Mouse (Mus musculus) MEL (cell line): ENCODE data around the gene Ifna2. TPM values are rescaled to one million over a fixed set of nuclear protein-coding genes. Genes with fewer than 3 reads are reported as not detected.

Experiments used
- DNase-seq: peaks from one replicate; pipeline ENCODE4 v3.0.0; 2011; ENCODE audit warnings: low read depth, low spot score
- H3K27ac ChIP-seq: 2 replicates; pipeline ENCODE4 v1.5.1; 2012; ENCODE audit warnings: low read depth, mild to moderate bottlenecking, control low read depth, low read length, moderate library complexity; ENCODE audit not compliant: control insufficient read depth
- H3K27me3 ChIP-seq, 2 experiments: fragments of 150-350 bp in 1 of 2; sonication (generic) in 1 of 2; 2 replicates each; pipeline ENCODE4 v1.6.1; 2012; ENCODE audit warnings: low read length in 2 of 2, mild to moderate bottlenecking in 2 of 2, improper control_type of control experiment in 1 of 2, moderate library complexity in 1 of 2; ENCODE audit not compliant: insufficient read depth in 2 of 2, control insufficient read depth in 1 of 2
- H3K36me3 ChIP-seq, 2 experiments: 2 replicates each; pipeline ENCODE4 v1.6.1; 2012 to 2014; ENCODE audit warnings: low read length in 2 of 2, improper control_type of control experiment in 1 of 2, inconsistent platforms in 1 of 2, mild to moderate bottlenecking in 1 of 2; ENCODE audit not compliant: insufficient read depth in 2 of 2, control insufficient read depth in 1 of 2
- H3K4me1 ChIP-seq, 2 experiments: fragments of 150-350 bp in 1 of 2; sonication (generic) in 1 of 2; 2 replicates each; pipeline ENCODE4 v1.6.1; 2012; ENCODE audit warnings: low read length in 2 of 2, improper control_type of control experiment in 1 of 2, mild to moderate bottlenecking in 1 of 2; ENCODE audit not compliant: insufficient read depth in 2 of 2, control insufficient read depth in 1 of 2
- H3K4me3 ChIP-seq, 2 experiments: fragments of 150-350 bp in 1 of 2; sonication (generic) in 1 of 2; 2 replicates each; pipeline ENCODE4 v1.5.1; 2012; ENCODE audit warnings: low read depth in 2 of 2, low read length in 2 of 2, mild to moderate bottlenecking in 2 of 2, moderate library complexity in 2 of 2, control low read depth in 1 of 2, improper control_type of control experiment in 1 of 2; ENCODE audit not compliant: control insufficient read depth in 1 of 2, insufficient read depth in 1 of 2
- H3K79me2 ChIP-seq: 2 replicates; pipeline ENCODE4 v1.6.1; 2012; ENCODE audit warnings: mild to moderate bottlenecking, low read length, moderate library complexity; ENCODE audit not compliant: control insufficient read depth, poor library complexity, insufficient read depth
- H3K9ac ChIP-seq: 2 replicates; pipeline ENCODE4 v1.6.1; 2012; ENCODE audit warnings: low read depth, mild to moderate bottlenecking, control low read depth, low read length, moderate library complexity; ENCODE audit not compliant: control insufficient read depth, poor library complexity, severe bottlenecking
- H3K9me3 ChIP-seq: fragments of 150-350 bp; sonication (generic); replicated peaks from 2 replicates; pipeline ENCODE4 v1.6.1; 2012; ENCODE audit warnings: mild to moderate bottlenecking, low read length, improper control_type of control experiment, moderate library complexity; ENCODE audit not compliant: insufficient read depth
- CTCF ChIP-seq, 3 experiments: IDR thresholded peaks in 2 of 3; conservative IDR thresholded peaks in 1 of 3; 2 replicates each; pipeline ENCODE4 v1.5.1; 2011 to 2012; ENCODE audit warnings: low read length in 3 of 3, low read depth in 2 of 3, mild to moderate bottlenecking in 2 of 3, improper control_type of control experiment in 1 of 3, inconsistent platforms in 1 of 3, mixed read lengths in 1 of 3, moderate library complexity in 1 of 3; ENCODE audit not compliant: control insufficient read depth in 1 of 3, insufficient read depth in 1 of 3, poor library complexity in 1 of 3, severe bottlenecking in 1 of 3
- E2F4 ChIP-seq: IDR thresholded peaks from 2 replicates; pipeline ENCODE4 v1.6.1; 2011; ENCODE audit warnings: low read depth, low read length, improper control_type of control experiment, borderline replicate concordance
- ETS1 ChIP-seq: IDR thresholded peaks from 2 replicates; pipeline ENCODE4 v1.6.1; 2012; ENCODE audit warnings: low read depth, mild to moderate bottlenecking, inconsistent platforms, low read length, improper control_type of control experiment, moderate library complexity
- GABPA ChIP-seq: IDR thresholded peaks from 2 replicates; pipeline ENCODE4 v1.6.1; 2012; ENCODE audit warnings: low read depth, mild to moderate bottlenecking, inconsistent platforms, low read length, improper control_type of control experiment, moderate library complexity
- GATA1 ChIP-seq: IDR thresholded peaks from 2 replicates; pipeline ENCODE4 v1.6.1; 2011; ENCODE audit warnings: low read depth, low read length, improper control_type of control experiment
- HCFC1 ChIP-seq: IDR thresholded peaks from 2 replicates; pipeline ENCODE4 v1.6.1; 2012; ENCODE audit warnings: low read depth, mild to moderate bottlenecking, inconsistent platforms, low read length, improper control_type of control experiment, moderate library complexity
- JUND ChIP-seq: IDR thresholded peaks from 2 replicates; pipeline ENCODE4 v1.6.1; 2011; ENCODE audit warnings: low read depth, mild to moderate bottlenecking, improper control_type of control experiment, low read length
- KAT2A ChIP-seq: conservative IDR thresholded peaks from 2 replicates; pipeline ENCODE4 v1.6.1; 2012; ENCODE audit warnings: low read depth, low read length, improper control_type of control experiment, inconsistent platforms
- MAZ ChIP-seq: IDR thresholded peaks from 2 replicates; pipeline ENCODE4 v1.6.1; 2012; ENCODE audit warnings: low read depth, mild to moderate bottlenecking, inconsistent platforms, low read length, improper control_type of control experiment
- MXI1 ChIP-seq: IDR thresholded peaks from 2 replicates; pipeline ENCODE4 v1.6.1; 2011; ENCODE audit warnings: mild to moderate bottlenecking, low read depth, low read length, improper control_type of control experiment
- MYB ChIP-seq: IDR thresholded peaks from 2 replicates; pipeline ENCODE4 v1.6.1; 2011; ENCODE audit warnings: mild to moderate bottlenecking, low read depth, low read length, improper control_type of control experiment
- NELFE ChIP-seq: IDR thresholded peaks from 2 replicates; pipeline ENCODE4 v1.6.1; 2011; ENCODE audit warnings: low read depth, low read length, improper control_type of control experiment
- POLR2A ChIP-seq, 2 experiments: IDR thresholded peaks; 2 replicates each; pipeline ENCODE4 v1.6.1; 2011 to 2012; ENCODE audit warnings: low read length in 2 of 2, mild to moderate bottlenecking in 2 of 2, control low read depth in 1 of 2, improper control_type of control experiment in 1 of 2, low read depth in 1 of 2, moderate library complexity in 1 of 2; ENCODE audit not compliant: control insufficient read depth in 1 of 2, insufficient read depth in 1 of 2, poor library complexity in 1 of 2
- POLR2AphosphoS2 ChIP-seq: IDR thresholded peaks from 2 replicates; pipeline ENCODE4 v1.6.1; 2011; ENCODE audit warnings: low read length, improper control_type of control experiment
- RAD21 ChIP-seq: IDR thresholded peaks from 2 replicates; pipeline ENCODE4 v1.6.1; 2011; ENCODE audit warnings: mild to moderate bottlenecking, low read depth, low read length, improper control_type of control experiment
- SIN3A ChIP-seq: IDR thresholded peaks from 2 replicates; pipeline ENCODE4 v1.6.1; 2012; ENCODE audit warnings: low read length, improper control_type of control experiment, inconsistent platforms
- SMC3 ChIP-seq: IDR thresholded peaks from 2 replicates; pipeline ENCODE4 v1.6.1; 2011; ENCODE audit warnings: low read depth, low read length, improper control_type of control experiment
- USF1 ChIP-seq: IDR thresholded peaks from 2 replicates; pipeline ENCODE4 v1.6.1; 2014; ENCODE audit warnings: low read depth, mild to moderate bottlenecking, inconsistent platforms, low read length, improper control_type of control experiment, moderate library complexity
- ZC3H11A ChIP-seq: IDR thresholded peaks from 2 replicates; pipeline ENCODE4 v1.6.1; 2012; ENCODE audit warnings: low read depth, mild to moderate bottlenecking, inconsistent platforms, low read length, improper control_type of control experiment
- ZNF384 ChIP-seq: IDR thresholded peaks from 2 replicates; pipeline ENCODE4 v1.6.1; 2012; ENCODE audit warnings: low read depth, mild to moderate bottlenecking, inconsistent platforms, low read length, improper control_type of control experiment
- polyA plus RNA-seq, 2 experiments: library from polyadenylated mRNA; stranded (reverse) in 1 of 2; unstranded in 1 of 2; fragments of >175 nt in 1 of 2; fragments of >200 nt in 1 of 2; gene quantifications; 2 replicates each; pipeline versions ENCODE4 v1.2.1 to v1.2.4; 2012; ENCODE audit warnings: low replicate concordance in 2 of 2, low read depth in 1 of 2; ENCODE audit not compliant: insufficient read length in 2 of 2, insufficient read depth in 1 of 2, missing spikeins in 1 of 2
- total RNA-seq: library from RNA; depleted of rRNA; stranded (reverse); fragments of 300-350 nt; gene quantifications from 2 replicates; pipeline ENCODE4 v1.2.3, GENCODE M21; 2012; rRNA removed

Ifna2 gene
- not detected in 2 replicates for total RNA-seq
- not detected for polyA plus RNA-seq

DNA sequence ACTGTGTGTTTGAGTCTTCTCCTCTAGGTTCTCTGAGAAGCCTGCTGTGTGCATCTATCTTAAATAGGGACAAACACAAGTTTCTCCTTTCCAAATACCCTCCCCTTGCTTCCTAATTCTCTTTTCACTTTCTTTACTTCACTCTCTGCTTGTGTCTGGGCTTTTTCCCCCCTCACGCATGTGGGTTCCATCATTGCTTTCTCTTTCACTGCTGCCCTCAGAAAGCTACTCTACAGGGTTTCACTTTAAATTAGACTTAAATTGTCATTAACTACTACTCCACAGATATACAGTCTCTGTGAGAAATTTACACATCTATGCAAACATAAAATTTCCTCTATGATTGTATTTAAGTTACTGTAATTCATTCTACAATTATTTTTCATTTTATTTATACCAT is at the start of gene Ifna2:
Gene Ifna2 (minus strand): TSS at position 101 of the 400 bp plus-strand sequence.
- Histone ChIP-seq H3K79me2 (no peaks in the 10 kb centered on the region), H3K27me3 (peaks cover 2 to 3% of the 10 kb centered on the region in 2 experiments; a peak in 3 of 4 replicates), H3K36me3 (peaks cover 0 to 6% of the 10 kb centered on the region in 2 experiments; a peak in 2 of 4 replicates), H3K4me3 (no peak within 1 kb of the TSS), H3K9ac (no peak within 1 kb of the TSS)
- TF ChIP-seq MXI1 (no peak), USF1 (no peak), SMC3 (no peak), POLR2AphosphoS2 (no peak), HCFC1 (no peak), E2F4 (no peak), MYB (no peak), GATA1 (no peak), GABPA (no peak), POLR2A (IDR thresholded peaks at IDR 0.05; ENCODE audit: control insufficient read depth in 1 of 2, insufficient read depth in 1 of 2, low read depth in 1 of 2, low read length in 2 of 2, poor library complexity in 1 of 2) (no peak), CTCF (IDR thresholded peaks at IDR 0.05 in 2 of 3, conservative IDR thresholded peaks at IDR 0.05 in 1 of 3; ENCODE audit: control insufficient read depth in 1 of 3, insufficient read depth in 1 of 3, low read depth in 2 of 3, low read length in 3 of 3, poor library complexity in 1 of 3, severe bottlenecking in 1 of 3) (no peak), KAT2A (no peak), MAZ (no peak)
- TF ChIP-seq, all 39 proteins: peak for 0
- no peak within 1 kb of the TSS for H3K27ac ChIP-seq
- no peak for DNase-seq
- no peaks in the 10 kb centered on the region for H3K9me3 ChIP-seq
- no peaks in the 10 kb centered on the region for H3K4me1 ChIP-seq

DNA sequence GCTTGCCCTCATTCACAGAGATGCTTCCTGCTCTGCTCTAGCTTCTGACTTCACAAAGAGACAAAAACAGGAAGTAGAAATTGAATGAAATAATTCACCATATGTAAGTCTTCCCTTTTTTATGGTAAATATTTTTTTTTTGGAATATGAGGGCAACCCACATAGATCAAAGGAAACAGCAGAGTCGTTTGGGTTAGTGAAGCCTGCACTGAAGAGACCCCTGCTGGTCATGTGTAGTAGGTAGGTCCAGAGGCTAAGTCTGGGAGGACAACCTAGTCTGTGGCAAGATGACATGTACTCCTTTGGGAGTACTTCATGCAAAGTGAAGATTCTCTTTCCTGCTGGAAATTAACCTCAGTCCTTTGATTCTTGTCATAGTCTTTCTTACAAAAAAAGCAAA is 43.6 kb upstream of the Ifna2 start:
- peaks cover 0 to 3% of the 10 kb centered on the region in 2 experiments; a peak in 2 of 4 replicates for H3K36me3 ChIP-seq
- DNase-seq, result peak; percentile 73
- H3K79me2 ChIP-seq, result no peaks in the 10 kb centered on the region
- peaks cover 0 to 3% of the 10 kb centered on the region in 2 experiments; a peak in 1 of 4 replicates for H3K4me1 ChIP-seq
- peak overlapping the region; percentile 38 to 50 for H3K4me3 ChIP-seq
- peak overlapping the region; percentile 35 for H3K9ac ChIP-seq
- no peaks in the 10 kb centered on the region; a peak in 1 of 4 replicates for H3K27me3 ChIP-seq
- no peaks in the 10 kb centered on the region for H3K9me3 ChIP-seq
- no peak overlapping the region; the same call in 1 of the 2 replicates for H3K27ac ChIP-seq
- TF ChIP-seq MAZ (no peak), SMC3 (peak; percentile 62), ZC3H11A (peak; percentile 6; the same call in 1 of the 2 replicates), GATA1 (no peak), ZNF384 (peak; percentile 68), RAD21 (peak; percentile 25), JUND (no peak), SIN3A (0 out of 2 replicates have a peak, but pooled peaks have one; percentile 29), ETS1 (0 out of 2 replicates have a peak, but pooled peaks have one; percentile 35), NELFE (no peak), CTCF (IDR thresholded peaks at IDR 0.05 in 2 of 3, conservative IDR thresholded peaks at IDR 0.05 in 1 of 3; ENCODE audit: control insufficient read depth in 1 of 3, insufficient read depth in 1 of 3, low read depth in 2 of 3, low read length in 3 of 3, poor library complexity in 1 of 3, severe bottlenecking in 1 of 3) (peak; percentile 53 to 63 (median 60))
- TF ChIP-seq, all 39 proteins: peak for 7
